Mouse (Mus musculus): ENCODE results near the gene Decr2. TPM values are rescaled to one million over a fixed set of nuclear protein-coding genes. Genes with fewer than 3 reads are reported as not detected.
"Not testable (repeated sequence)": the region's sequence is repeated elsewhere in the genome, so short reads cannot be mapped to it uniquely, and the experiment has no call there.

The Decr2 gene
- polyA plus RNA-seq, 1 experiment from 2014 or later = 46.9 TPM

- Histone ChIP-seq H3K27ac (ENCODE audit: low read length) (no peak overlapping the region), H3K4me1 (ENCODE audit: insufficient read depth, low read length) (peaks cover 16% of the 10 kb centered on the region), H3K27me3 (ENCODE audit: insufficient read depth, low read length) (no peaks in the 10 kb centered on the region), H3K4me3 (ENCODE audit: low read length) (peak overlapping the region; percentile 90), H3K9me3 (ENCODE audit: low read length) (no peaks in the 10 kb centered on the region), H3K4me2 (replicated peaks; ENCODE audit: low read depth, low read length) (peak overlapping the region; percentile 72), H3K9ac (replicated peaks; ENCODE audit: low read length) (peak overlapping the region; percentile 87), H3K36me3 (ENCODE audit: insufficient read depth, low read length) (peaks cover 37% of the 10 kb centered on the region)
- WGBS = 86% methylated on average over 7 of the region's 7 CpGs
- no peak for ATAC-seq (ENCODE audit: low FRiP score, low TSS enrichment)
Observed at GRCm38 (mm10) chr17:26124560-26124959, 34.4 kb upstream of the Decr2 start.

- peak within 1 kb of the TSS; percentile 35; the same call in 1 of the 2 replicates for H3K27ac ChIP-seq (ENCODE audit: low read length)
- WGBS = under 1% methylated on average over 31 of the region's 32 CpGs
- peaks cover 16% of the 10 kb centered on the region for H3K4me1 ChIP-seq (ENCODE audit: insufficient read depth, low read length)
- ATAC-seq (ENCODE audit: low FRiP score, low TSS enrichment) = peak; percentile 87
- H3K36me3 ChIP-seq (ENCODE audit: insufficient read depth, low read length) = peaks cover 27% of the 10 kb centered on the region
- H3K4me2 ChIP-seq (replicated peaks; ENCODE audit: low read depth, low read length) = peak within 1 kb of the TSS; percentile 72
- no peaks in the 10 kb centered on the region for H3K27me3 ChIP-seq (ENCODE audit: insufficient read depth, low read length)
- H3K9ac ChIP-seq (replicated peaks; ENCODE audit: low read length) = peak within 1 kb of the TSS; percentile 87
- no peaks in the 10 kb centered on the region for H3K9me3 ChIP-seq (ENCODE audit: low read length)
- H3K4me3 ChIP-seq (ENCODE audit: low read length) = peak within 1 kb of the TSS; percentile 90
Observed at GRCm38 (mm10) chr17:26123267-26123684, 33.1 kb upstream of the Decr2 start, which contains the start of gene Mrpl28. Gene Mrpl28, plus strand, starts transcription at chr17:26123500.

- 65% methylated on average over 5 of the region's 5 CpGs for WGBS
- Histone ChIP-seq H3K9me3 (ENCODE audit: low read length) (no peaks in the 10 kb centered on the region), H3K4me3 (ENCODE audit: low read length) (no peak overlapping the region), H3K27ac (ENCODE audit: low read length) (no peak overlapping the region), H3K9ac (replicated peaks; ENCODE audit: low read length) (no peak overlapping the region), H3K4me2 (replicated peaks; ENCODE audit: low read depth, low read length) (no peak overlapping the region), H3K4me1 (ENCODE audit: insufficient read depth, low read length) (peaks cover 16% of the 10 kb centered on the region), H3K27me3 (ENCODE audit: insufficient read depth, low read length) (no peaks in the 10 kb centered on the region), H3K36me3 (ENCODE audit: insufficient read depth, low read length) (peaks cover 20% of the 10 kb centered on the region)
- no peak for ATAC-seq (ENCODE audit: low FRiP score, low TSS enrichment)
Observed at GRCm38 (mm10) chr17:26122431-26123140, 32.4 kb upstream of the Decr2 start.

- H3K9me3 ChIP-seq (ENCODE audit: low read length) = no peaks in the 10 kb centered on the region
- H3K36me3 ChIP-seq (ENCODE audit: insufficient read depth, low read length) = peaks cover under 1% of the 10 kb centered on the region; the same call in 1 of the 2 replicates
- 46% methylated on average over 33 of the region's 33 CpGs for WGBS
- peaks cover 17% of the 10 kb centered on the region for H3K27me3 ChIP-seq (ENCODE audit: insufficient read depth, low read length)
- peaks cover 26% of the 10 kb centered on the region for H3K4me1 ChIP-seq (ENCODE audit: insufficient read depth, low read length)
- no peak overlapping the region for H3K27ac ChIP-seq (ENCODE audit: low read length)
- no peak overlapping the region for H3K4me3 ChIP-seq (ENCODE audit: low read length)
- no peak overlapping the region for H3K4me2 ChIP-seq (replicated peaks; ENCODE audit: low read depth, low read length)
- ATAC-seq (ENCODE audit: low FRiP score, low TSS enrichment) = no peak; the same call in 1 of the 2 replicates
- no peak overlapping the region for H3K9ac ChIP-seq (replicated peaks; ENCODE audit: low read length)
Observed at GRCm38 (mm10) chr17:26119766-26120710, 29.9 kb upstream of the Decr2 start.

GRCm38 (mm10) chr17:26116503-26117258 lies 26.5 kb upstream of the Decr2 start:
- Histone ChIP-seq H3K4me2 (replicated peaks; ENCODE audit: low read depth, low read length) (no peak overlapping the region), H3K36me3 (ENCODE audit: insufficient read depth, low read length) (no peaks in the 10 kb centered on the region), H3K27me3 (ENCODE audit: insufficient read depth, low read length) (peaks cover 40% of the 10 kb centered on the region), H3K27ac (ENCODE audit: low read length) (peak overlapping the region; percentile 7; the same call in 1 of the 2 replicates), H3K9ac (replicated peaks; ENCODE audit: low read length) (no peak overlapping the region), H3K9me3 (ENCODE audit: low read length) (no peaks in the 10 kb centered on the region), H3K4me1 (ENCODE audit: insufficient read depth, low read length) (peaks cover 25% of the 10 kb centered on the region), H3K4me3 (ENCODE audit: low read length) (no peak overlapping the region)
- WGBS = 80% methylated on average over 17 of the region's 17 CpGs
- no peak for ATAC-seq (ENCODE audit: low FRiP score, low TSS enrichment)

- Histone ChIP-seq H3K4me3 (ENCODE audit: low read length) (no peak overlapping the region), H3K27me3 (ENCODE audit: insufficient read depth, low read length) (peaks cover 46% of the 10 kb centered on the region), H3K9me3 (ENCODE audit: low read length) (no peaks in the 10 kb centered on the region), H3K4me1 (ENCODE audit: insufficient read depth, low read length) (peaks cover 25% of the 10 kb centered on the region), H3K27ac (ENCODE audit: low read length) (peak overlapping the region; percentile 27), H3K36me3 (ENCODE audit: insufficient read depth, low read length) (no peaks in the 10 kb centered on the region), H3K9ac (replicated peaks; ENCODE audit: low read length) (no peak overlapping the region), H3K4me2 (replicated peaks; ENCODE audit: low read depth, low read length) (no peak overlapping the region)
- ATAC-seq (ENCODE audit: low FRiP score, low TSS enrichment) = no peak
- WGBS = 70% methylated on average over 2 of the region's 3 CpGs
Observed at GRCm38 (mm10) chr17:26115956-26116487, 25.9 kb upstream of the Decr2 start.

GRCm38 (mm10) chr17:26115205-26115898 lies 25.2 kb upstream of the Decr2 start:
- ATAC-seq (ENCODE audit: low FRiP score, low TSS enrichment) = peak; percentile 16; the same call in 1 of the 2 replicates
- Histone ChIP-seq H3K36me3 (ENCODE audit: insufficient read depth, low read length) (no peaks in the 10 kb centered on the region), H3K4me2 (replicated peaks; ENCODE audit: low read depth, low read length) (no peak overlapping the region), H3K9me3 (ENCODE audit: low read length) (no peaks in the 10 kb centered on the region), H3K27me3 (ENCODE audit: insufficient read depth, low read length) (peaks cover 53% of the 10 kb centered on the region), H3K4me3 (ENCODE audit: low read length) (no peak overlapping the region), H3K9ac (replicated peaks; ENCODE audit: low read length) (no peak overlapping the region), H3K27ac (ENCODE audit: low read length) (peak overlapping the region; percentile 27), H3K4me1 (ENCODE audit: insufficient read depth, low read length) (peaks cover 28% of the 10 kb centered on the region)
- 82% methylated on average over 7 of the region's 7 CpGs for WGBS

- 64% methylated on average over 7 of the region's 7 CpGs for WGBS
- H3K27ac ChIP-seq (ENCODE audit: low read length) = not testable (repeated sequence)
Observed at GRCm38 (mm10) chr17:26114461-26114860, 24.3 kb upstream of the Decr2 start.

More at GRCm38 (mm10) chr17:26114461-26114860, 24.3 kb upstream of the Decr2 start:
- not testable (repeated sequence) for H3K36me3 ChIP-seq (ENCODE audit: insufficient read depth, low read length); ATAC-seq (ENCODE audit: low FRiP score, low TSS enrichment); H3K4me3 ChIP-seq (ENCODE audit: low read length); H3K9ac ChIP-seq (replicated peaks; ENCODE audit: low read length); H3K9me3 ChIP-seq (ENCODE audit: low read length); H3K4me2 ChIP-seq (replicated peaks; ENCODE audit: low read depth, low read length)
- Histone ChIP-seq H3K4me1 (ENCODE audit: insufficient read depth, low read length) (peaks cover 26% of the 10 kb centered on the region), H3K27me3 (ENCODE audit: insufficient read depth, low read length) (peaks cover 56% of the 10 kb centered on the region)

Measured in kidney, embryonic 16.5 days (tissue).